Mouse (Mus musculus) embryonic fibroblast, embryonic 13.5 days (primary cell): ENCODE results near the gene Vsx1.

Experiments
- CTCF ChIP-seq: IDR thresholded peaks from 2 replicates; pipeline ENCODE4 v1.5.1; 2011; ENCODE audit warnings: mild to moderate bottlenecking, control low read depth, low read length, moderate library complexity, borderline replicate concordance; ENCODE audit not compliant: insufficient read depth
- POLR2A ChIP-seq: IDR thresholded peaks from 2 replicates; pipeline ENCODE4 v1.6.1; 2011; ENCODE audit warnings: low read depth, mild to moderate bottlenecking, control low read depth, low read length, moderate library complexity

GRCm38 (mm10) chr2:150664152-150664920 lies 24.8 kb downstream of the Vsx1 start:
- TF ChIP-seq CTCF, result no peak
- no peak for TF ChIP-seq POLR2A
